Mouse (Mus musculus) cerebellum, adult 2 months (tissue): Measurements from ENCODE around the gene Kcnma1.

Experiments
- CTCF ChIP-seq: fragments of 200-500 bp; IDR thresholded peaks from 2 replicates; pipeline ENCODE4 v1.5.1; 2011; ENCODE audit warnings: low read depth, mild to moderate bottlenecking, control low read depth, low read length, moderate library complexity, borderline replicate concordance; ENCODE audit not compliant: insufficient read depth
- POLR2A ChIP-seq: fragments of 200-500 bp; IDR thresholded peaks from 2 replicates; pipeline ENCODE4 v1.6.1; 2011; ENCODE audit warnings: low read length, control low read depth, borderline replicate concordance; ENCODE audit not compliant: insufficient read depth

GRCm38 (mm10) chr14:23594629-23595028 is 419.7 kb downstream of the Kcnma1 start:
- TF ChIP-seq CTCF, result no peak
- no peak for TF ChIP-seq POLR2A
